Mouse (Mus musculus) bone marrow macrophage, adult 2 months (primary cell): ENCODE measurements around the gene 2210011C24Rik.

Source experiments
- CTCF ChIP-seq: IDR thresholded peaks from 2 replicates; pipeline ENCODE4 v1.5.1; 2012; ENCODE audit warnings: low read depth, mild to moderate bottlenecking, low read length, moderate library complexity
- POLR2A ChIP-seq: IDR thresholded peaks from 2 replicates; pipeline ENCODE4 v1.6.1; 2012; ENCODE audit warnings: mild to moderate bottlenecking, low read depth, low read length, borderline replicate concordance

DNA sequence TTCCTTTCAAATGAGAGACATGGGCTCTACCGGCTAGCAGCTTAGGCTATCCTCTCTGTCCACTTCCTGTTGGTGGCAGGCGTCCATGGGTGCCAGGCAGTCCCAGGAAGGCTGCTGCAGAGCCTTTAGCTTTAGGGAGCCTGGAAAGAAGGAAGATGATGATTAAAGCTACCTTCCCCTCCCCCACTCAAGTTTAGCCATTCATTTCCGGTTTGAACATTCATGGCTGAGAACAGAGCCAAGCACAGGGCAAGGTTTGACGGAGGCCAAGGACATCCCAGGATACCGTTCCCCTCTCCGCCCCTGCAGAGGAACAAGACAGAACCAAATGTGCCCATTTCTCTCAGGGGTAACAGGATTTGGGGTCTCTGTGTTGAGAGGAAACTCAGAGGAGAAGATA is 34.3 kb downstream of the 2210011C24Rik start:
- TF ChIP-seq CTCF (no peak), POLR2A (no peak)
